Mouse (Mus musculus): Measurements from ENCODE around the gene Hist1h2ae. TPM values are rescaled to one million over a fixed set of nuclear protein-coding genes. Genes with fewer than 3 reads are reported as not detected.

The Hist1h2ae gene
- polyA plus RNA-seq (2014; fragmentation: Nextera tagmentation; extraction: Ambion mirVana), result 114 and 155 TPM in 2 replicates

- under 1% methylated on average over 18 of the region's 18 CpGs for WGBS
- peak; percentile 93 for ATAC-seq (ENCODE audit: low FRiP score, low TSS enrichment)
Observed at GRCm38 (mm10) chr13:23571022-23571503, at the start of gene Hist1h2ae, which contains the start of gene Hist1h2bg. Gene Hist1h2ae, minus strand, starts transcription at chr13:23571220. Gene Hist1h2bg, plus strand, starts transcription at chr13:23571396.

DNA sequence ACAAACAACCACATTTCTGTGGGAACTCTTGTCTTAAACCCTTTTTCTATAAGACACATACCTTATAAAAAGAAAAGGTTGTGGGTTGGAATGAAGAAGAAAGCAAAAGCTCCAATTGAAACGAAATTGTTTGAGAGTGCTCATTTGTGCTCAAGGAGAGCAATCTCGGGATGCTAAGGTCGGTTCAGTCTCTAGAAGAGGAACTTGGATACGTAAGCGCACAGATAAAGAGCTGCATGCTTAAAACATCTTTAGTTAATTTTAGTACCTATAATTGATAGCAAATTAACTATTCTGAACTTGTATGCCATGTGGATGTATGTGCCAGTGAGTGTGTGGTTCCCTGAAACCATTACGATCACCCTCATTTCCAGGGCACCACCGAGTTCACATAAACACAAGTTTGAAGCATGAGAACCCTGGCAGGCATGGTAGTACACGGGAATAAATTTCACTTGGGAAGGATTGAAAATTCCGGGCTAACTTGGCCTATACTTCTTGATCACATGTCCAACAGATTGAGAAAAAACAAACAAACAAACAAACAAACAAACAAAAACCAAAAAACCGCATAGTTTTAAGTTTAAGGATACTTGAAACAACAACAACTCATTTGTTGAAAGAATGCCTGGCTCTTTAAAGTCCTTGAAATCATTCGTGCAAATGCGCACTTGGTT lies 49.2 kb upstream of the Hist1h2ae start:
- no peaks in the 10 kb centered on the region for H3K36me3 ChIP-seq (ENCODE audit: control insufficient read depth, insufficient read depth, low read length)
- WGBS, result 52% methylated on average over 12 of the region's 12 CpGs
- H3K9ac ChIP-seq (ENCODE audit: low read depth, low read length), result peak overlapping the region; percentile 95
- H3K27ac ChIP-seq (ENCODE audit: low read depth, low read length), result peak overlapping the region; percentile 99
- no peak for ATAC-seq (ENCODE audit: low FRiP score, low TSS enrichment)
- H3K4me1 ChIP-seq (ENCODE audit: control insufficient read depth, insufficient read depth, low read length), result peaks cover 3% of the 10 kb centered on the region; the same call in 1 of the 2 replicates
- peak overlapping the region; percentile 77 for H3K4me2 ChIP-seq (replicated peaks; ENCODE audit: low read depth, low read length)
- peak overlapping the region; percentile 75 for H3K4me3 ChIP-seq (ENCODE audit: low read length)
- H3K9me3 ChIP-seq (ENCODE audit: control insufficient read depth, low read length), result no peaks in the 10 kb centered on the region
- no peaks in the 10 kb centered on the region for H3K27me3 ChIP-seq (ENCODE audit: control insufficient read depth, insufficient read depth, low read length)

More at GRCm38 (mm10) chr13:23571022-23571503, at the start of gene Hist1h2ae, which contains the start of gene Hist1h2bg:
- no peaks in the 10 kb centered on the region for H3K36me3 ChIP-seq (ENCODE audit: control insufficient read depth, insufficient read depth, low read length)
- no peaks in the 10 kb centered on the region for H3K9me3 ChIP-seq (ENCODE audit: control insufficient read depth, low read length)
- 0 out of 2 replicates have a peak, but pooled peaks cover 3% of the 10 kb centered on the region for H3K4me1 ChIP-seq (ENCODE audit: control insufficient read depth, insufficient read depth, low read length)
- H3K27ac ChIP-seq (ENCODE audit: low read depth, low read length), result peak within 1 kb of the TSS; percentile 92
- peak within 1 kb of the TSS; percentile 43 for H3K4me3 ChIP-seq (ENCODE audit: low read length)
- H3K27me3 ChIP-seq (ENCODE audit: control insufficient read depth, insufficient read depth, low read length), result no peaks in the 10 kb centered on the region
- peak within 1 kb of the TSS; percentile 82 for H3K9ac ChIP-seq (ENCODE audit: low read depth, low read length)
- peak within 1 kb of the TSS; percentile 69 for H3K4me2 ChIP-seq (replicated peaks; ENCODE audit: low read depth, low read length)

DNA sequence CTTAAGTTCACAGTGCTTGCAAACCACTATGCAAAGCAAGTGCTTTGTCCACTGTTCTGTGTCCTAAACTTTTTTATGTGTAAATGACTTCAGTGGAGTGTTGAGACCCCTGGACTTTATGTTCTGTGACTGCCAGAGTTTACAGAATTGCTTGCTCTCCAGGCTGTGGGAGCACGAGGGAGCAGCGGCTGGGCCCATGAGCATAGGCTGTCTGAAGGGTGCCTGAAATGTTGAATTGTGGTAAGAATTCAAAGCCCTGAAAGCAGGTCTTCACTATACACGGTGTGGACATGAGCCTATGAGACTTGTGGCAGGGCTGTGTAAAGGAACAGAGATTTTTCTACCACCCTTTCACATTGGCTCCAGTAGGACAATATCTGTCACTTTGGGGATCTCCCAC lies 40.6 kb upstream of the Hist1h2ae start:
- Histone ChIP-seq H3K4me2 (replicated peaks; ENCODE audit: low read depth, low read length) (no peak overlapping the region), H3K27me3 (ENCODE audit: control insufficient read depth, insufficient read depth, low read length) (no peaks in the 10 kb centered on the region), H3K36me3 (ENCODE audit: control insufficient read depth, insufficient read depth, low read length) (no peaks in the 10 kb centered on the region), H3K9me3 (ENCODE audit: control insufficient read depth, low read length) (no peaks in the 10 kb centered on the region), H3K27ac (ENCODE audit: low read depth, low read length) (0 out of 2 replicates have a peak overlapping the region, but pooled peaks have one; percentile 19), H3K9ac (ENCODE audit: low read depth, low read length) (no peak overlapping the region), H3K4me3 (ENCODE audit: low read length) (no peak overlapping the region), H3K4me1 (ENCODE audit: control insufficient read depth, insufficient read depth, low read length) (no peaks in the 10 kb centered on the region)
- 55% methylated on average over 3 of the region's 3 CpGs for WGBS
- peak; percentile 49; the same call in 1 of the 2 replicates for ATAC-seq (ENCODE audit: low FRiP score, low TSS enrichment)

GRCm38 (mm10) chr13:23610393-23610792 lies 39.4 kb upstream of the Hist1h2ae start:
- no peaks in the 10 kb centered on the region for H3K36me3 ChIP-seq (ENCODE audit: control insufficient read depth, insufficient read depth, low read length)
- H3K9me3 ChIP-seq (ENCODE audit: control insufficient read depth, low read length), result no peaks in the 10 kb centered on the region
- no peaks in the 10 kb centered on the region for H3K4me1 ChIP-seq (ENCODE audit: control insufficient read depth, insufficient read depth, low read length)
- ATAC-seq (ENCODE audit: low FRiP score, low TSS enrichment), result no peak
- H3K9ac ChIP-seq (ENCODE audit: low read depth, low read length), result no peak overlapping the region
- H3K27me3 ChIP-seq (ENCODE audit: control insufficient read depth, insufficient read depth, low read length), result no peaks in the 10 kb centered on the region
- no peak overlapping the region for H3K4me2 ChIP-seq (replicated peaks; ENCODE audit: low read depth, low read length)
- no peak overlapping the region for H3K4me3 ChIP-seq (ENCODE audit: low read length)
- no peak overlapping the region for H3K27ac ChIP-seq (ENCODE audit: low read depth, low read length)
- 76% methylated on average over 2 of the region's 2 CpGs for WGBS

- Histone ChIP-seq H3K27ac (ENCODE audit: low read depth, low read length) (no peak overlapping the region), H3K36me3 (ENCODE audit: control insufficient read depth, insufficient read depth, low read length) (no peaks in the 10 kb centered on the region), H3K9ac (ENCODE audit: low read depth, low read length) (no peak overlapping the region), H3K4me3 (ENCODE audit: low read length) (no peak overlapping the region), H3K27me3 (ENCODE audit: control insufficient read depth, insufficient read depth, low read length) (no peaks in the 10 kb centered on the region), H3K4me1 (ENCODE audit: control insufficient read depth, insufficient read depth, low read length) (no peaks in the 10 kb centered on the region), H3K9me3 (ENCODE audit: control insufficient read depth, low read length) (no peaks in the 10 kb centered on the region), H3K4me2 (replicated peaks; ENCODE audit: low read depth, low read length) (no peak overlapping the region)
- ATAC-seq (ENCODE audit: low FRiP score, low TSS enrichment), result no peak
Observed at GRCm38 (mm10) chr13:23609844-23610243, 38.8 kb upstream of the Hist1h2ae start.

DNA sequence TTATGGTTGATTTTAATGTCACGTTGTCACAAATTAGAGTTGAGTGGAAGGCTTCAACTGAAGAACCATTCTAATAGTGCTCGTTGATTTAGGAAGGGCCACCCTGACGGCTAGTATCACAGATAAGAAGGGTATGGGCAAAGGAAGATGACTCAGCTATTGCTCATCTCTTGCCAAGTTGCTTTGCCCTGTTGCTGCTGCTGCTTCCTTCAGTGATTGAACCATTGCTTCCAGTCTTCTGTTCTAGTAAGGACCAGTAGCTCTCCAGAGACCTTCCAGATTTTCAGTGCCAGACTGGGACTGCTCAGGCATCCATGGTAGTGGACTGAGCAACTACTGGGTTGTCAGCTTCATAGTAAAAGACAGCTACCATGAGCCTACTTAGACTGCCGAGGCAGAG lies 38.2 kb upstream of the Hist1h2ae start:
- H3K4me2 ChIP-seq (replicated peaks; ENCODE audit: low read depth, low read length), result no peak overlapping the region
- no peak for ATAC-seq (ENCODE audit: low FRiP score, low TSS enrichment)
- no peaks in the 10 kb centered on the region for H3K4me1 ChIP-seq (ENCODE audit: control insufficient read depth, insufficient read depth, low read length)
- H3K36me3 ChIP-seq (ENCODE audit: control insufficient read depth, insufficient read depth, low read length), result no peaks in the 10 kb centered on the region
- 75% methylated on average over 4 of the region's 4 CpGs for WGBS
- H3K9me3 ChIP-seq (ENCODE audit: control insufficient read depth, low read length), result no peaks in the 10 kb centered on the region
- no peak overlapping the region for H3K4me3 ChIP-seq (ENCODE audit: low read length)
- no peaks in the 10 kb centered on the region for H3K27me3 ChIP-seq (ENCODE audit: control insufficient read depth, insufficient read depth, low read length)
- H3K9ac ChIP-seq (ENCODE audit: low read depth, low read length), result no peak overlapping the region
- no peak overlapping the region for H3K27ac ChIP-seq (ENCODE audit: low read depth, low read length)

DNA sequence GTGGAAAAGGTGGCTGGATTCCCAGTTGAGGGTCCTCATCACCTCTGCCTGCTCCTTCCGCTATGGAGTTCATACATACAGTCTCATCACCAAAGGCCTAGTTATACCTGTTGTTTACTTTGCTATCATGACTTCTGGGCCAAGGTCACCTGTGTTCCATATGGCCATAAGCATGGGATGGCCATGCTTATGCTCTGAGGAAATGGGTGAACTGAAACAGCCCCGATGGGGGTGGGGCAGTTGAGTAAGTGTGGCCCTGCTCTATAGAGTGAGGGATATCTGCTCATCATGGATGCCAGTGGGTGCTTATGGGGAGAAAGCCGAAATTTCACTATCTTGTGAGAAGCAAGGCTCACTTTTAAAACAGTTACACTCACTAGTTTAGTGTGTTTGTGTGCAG lies 34.0 kb upstream of the Hist1h2ae start:
- no peaks in the 10 kb centered on the region for H3K9me3 ChIP-seq (ENCODE audit: control insufficient read depth, low read length)
- no peaks in the 10 kb centered on the region for H3K27me3 ChIP-seq (ENCODE audit: control insufficient read depth, insufficient read depth, low read length)
- WGBS, result 90% methylated on average over 3 of the region's 3 CpGs
- no peak overlapping the region for H3K27ac ChIP-seq (ENCODE audit: low read depth, low read length)
- ATAC-seq (ENCODE audit: low FRiP score, low TSS enrichment), result 0 out of 2 replicates have a peak, but pooled peaks have one; percentile 64
- no peak overlapping the region for H3K9ac ChIP-seq (ENCODE audit: low read depth, low read length)
- no peaks in the 10 kb centered on the region for H3K4me1 ChIP-seq (ENCODE audit: control insufficient read depth, insufficient read depth, low read length)
- H3K4me3 ChIP-seq (ENCODE audit: low read length), result no peak overlapping the region
- H3K36me3 ChIP-seq (ENCODE audit: control insufficient read depth, insufficient read depth, low read length), result no peaks in the 10 kb centered on the region
- H3K4me2 ChIP-seq (replicated peaks; ENCODE audit: low read depth, low read length), result no peak overlapping the region

DNA sequence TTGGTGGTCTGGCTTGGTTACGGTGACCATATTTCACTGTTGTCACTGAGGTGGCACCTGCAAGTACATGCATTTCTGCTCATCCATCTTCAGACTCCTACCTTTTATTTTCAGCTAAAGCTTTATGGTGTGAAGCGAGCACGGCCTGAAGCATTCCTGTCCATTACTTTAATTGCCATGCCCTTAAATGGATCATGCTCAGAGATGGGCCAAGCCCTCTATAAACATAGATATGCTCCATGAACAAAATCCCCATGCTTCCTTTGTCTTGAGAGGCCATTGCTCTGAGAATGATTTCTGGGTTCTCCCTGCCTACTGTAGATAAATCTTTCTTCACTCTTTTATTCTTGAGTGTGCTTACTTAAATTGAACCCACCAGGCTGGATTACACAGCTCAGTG lies 33.4 kb upstream of the Hist1h2ae start:
- Histone ChIP-seq H3K4me2 (replicated peaks; ENCODE audit: low read depth, low read length) (no peak overlapping the region), H3K36me3 (ENCODE audit: control insufficient read depth, insufficient read depth, low read length) (no peaks in the 10 kb centered on the region), H3K4me1 (ENCODE audit: control insufficient read depth, insufficient read depth, low read length) (no peaks in the 10 kb centered on the region), H3K27ac (ENCODE audit: low read depth, low read length) (no peak overlapping the region), H3K9me3 (ENCODE audit: control insufficient read depth, low read length) (no peaks in the 10 kb centered on the region), H3K9ac (ENCODE audit: low read depth, low read length) (no peak overlapping the region), H3K27me3 (ENCODE audit: control insufficient read depth, insufficient read depth, low read length) (no peaks in the 10 kb centered on the region), H3K4me3 (ENCODE audit: low read length) (no peak overlapping the region)
- ATAC-seq (ENCODE audit: low FRiP score, low TSS enrichment), result peak; percentile 83; the same call in 1 of the 2 replicates
- WGBS, result 31% methylated on average over 3 of the region's 3 CpGs

GRCm38 (mm10) chr13:23603182-23603699 lies 32.2 kb upstream of the Hist1h2ae start:
- Histone ChIP-seq H3K27ac (ENCODE audit: low read depth, low read length) (no peak overlapping the region), H3K4me1 (ENCODE audit: control insufficient read depth, insufficient read depth, low read length) (no peaks in the 10 kb centered on the region), H3K9ac (ENCODE audit: low read depth, low read length) (no peak overlapping the region), H3K36me3 (ENCODE audit: control insufficient read depth, insufficient read depth, low read length) (no peaks in the 10 kb centered on the region), H3K27me3 (ENCODE audit: control insufficient read depth, insufficient read depth, low read length) (no peaks in the 10 kb centered on the region), H3K4me3 (ENCODE audit: low read length) (no peak overlapping the region), H3K4me2 (replicated peaks; ENCODE audit: low read depth, low read length) (no peak overlapping the region), H3K9me3 (ENCODE audit: control insufficient read depth, low read length) (no peaks in the 10 kb centered on the region)
- WGBS, result 78% methylated on average over 7 of the region's 7 CpGs
- ATAC-seq (ENCODE audit: low FRiP score, low TSS enrichment), result no peak
